Mouse (Mus musculus): ENCODE data around the gene Zdhhc13. TPM values are rescaled to one million over a fixed set of nuclear protein-coding genes. Genes with fewer than 3 reads are reported as not detected.

The Zdhhc13 gene
- polyA plus RNA-seq, 1 experiment from 2014 or later, result 28.8 TPM

DNA sequence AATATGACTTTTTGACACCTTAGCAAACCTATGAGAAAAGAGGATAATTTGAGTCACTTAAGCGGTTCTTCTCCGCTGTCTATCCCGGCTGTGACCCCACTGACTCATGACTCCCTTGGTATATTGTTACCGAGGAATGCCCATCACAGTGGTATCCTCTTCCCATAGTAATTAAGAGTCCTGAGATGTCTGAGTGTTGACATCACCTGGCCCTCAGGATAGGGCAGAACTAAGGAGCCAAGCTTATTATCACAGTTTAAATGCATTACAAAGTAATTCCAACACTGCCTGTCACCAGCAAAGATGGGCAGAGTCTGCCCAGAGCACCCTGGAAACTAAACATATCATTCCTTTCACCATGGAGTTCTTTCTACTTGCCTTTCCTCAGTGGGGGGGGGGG is 22.8 kb upstream of the Zdhhc13 start:
- Histone ChIP-seq H3K27me3 (no peaks in the 10 kb centered on the region), H3K36me3 (no peaks in the 10 kb centered on the region), H3K4me2 (replicated peaks) (no peak overlapping the region), H3K9me3 (no peaks in the 10 kb centered on the region), H3K4me1 (no peaks in the 10 kb centered on the region), H3K9ac (no peak overlapping the region), H3K27ac (no peak overlapping the region), H3K4me3 (no peak overlapping the region)
- no peak for ATAC-seq (ENCODE audit: low FRiP score, low read depth)
- WGBS, result 73% methylated on average over 4 of the region's 4 CpGs

DNA sequence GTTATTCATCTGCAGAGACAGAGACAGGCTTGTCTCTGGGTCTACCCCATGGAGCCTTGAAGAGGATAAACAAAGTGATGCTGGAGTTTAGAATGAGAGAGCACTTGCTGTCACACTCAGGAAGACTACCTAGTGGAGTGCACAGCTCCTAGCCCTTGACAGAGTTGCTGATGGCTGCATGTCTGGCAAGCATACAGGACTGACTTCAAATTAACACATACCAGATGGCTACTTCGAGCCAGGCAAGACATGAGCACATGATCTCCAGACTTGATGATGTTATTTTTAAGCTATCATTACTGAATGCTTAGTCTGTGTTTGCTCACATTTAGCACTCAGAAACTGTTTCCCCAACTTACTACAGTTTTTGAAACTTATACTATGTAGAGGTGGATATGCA is 19.1 kb upstream of the Zdhhc13 start:
- H3K4me2 ChIP-seq (replicated peaks), result no peak overlapping the region
- no peaks in the 10 kb centered on the region for H3K4me1 ChIP-seq
- ATAC-seq (ENCODE audit: low FRiP score, low read depth), result no peak
- WGBS, result 39% methylated on average over 1 of the region's 1 CpGs
- no peak overlapping the region for H3K27ac ChIP-seq
- no peaks in the 10 kb centered on the region for H3K27me3 ChIP-seq
- H3K4me3 ChIP-seq, result no peak overlapping the region
- no peaks in the 10 kb centered on the region for H3K36me3 ChIP-seq
- H3K9ac ChIP-seq, result no peak overlapping the region
- no peaks in the 10 kb centered on the region for H3K9me3 ChIP-seq

DNA sequence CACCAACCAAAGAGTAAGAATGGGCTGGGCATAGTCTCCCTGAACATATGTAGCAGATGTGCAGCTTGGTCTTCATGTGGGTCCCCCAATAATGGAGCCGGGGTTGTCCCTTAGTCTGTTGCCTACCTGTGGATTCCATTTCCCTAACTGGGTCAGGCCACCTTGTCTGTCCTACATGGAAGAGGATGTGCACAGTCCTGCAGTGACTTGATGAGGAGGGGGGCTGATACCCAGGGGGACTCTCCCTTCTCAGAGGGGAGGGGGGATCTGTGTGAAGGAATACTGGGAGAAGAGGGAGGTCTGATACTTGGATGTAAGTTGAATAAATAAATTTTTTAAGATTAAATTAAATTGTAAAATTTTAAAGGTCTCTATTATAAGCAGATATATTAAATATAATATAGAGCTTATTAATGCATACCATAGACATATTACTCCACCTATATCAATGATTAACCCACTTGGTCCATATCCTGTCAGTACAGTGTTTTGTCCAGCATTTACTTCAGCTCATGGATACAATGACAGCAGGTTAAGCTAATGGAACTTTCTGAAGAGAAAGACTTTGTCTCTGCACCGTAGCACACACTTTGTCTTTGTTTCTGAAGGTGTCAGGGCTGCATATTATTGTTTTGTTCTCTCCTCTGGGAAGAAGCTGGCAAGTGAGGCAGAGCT is 16.6 kb upstream of the Zdhhc13 start:
- 86% methylated on average over 2 of the region's 2 CpGs for WGBS
- no peaks in the 10 kb centered on the region for H3K36me3 ChIP-seq
- ATAC-seq (ENCODE audit: low FRiP score, low read depth), result no peak

DNA sequence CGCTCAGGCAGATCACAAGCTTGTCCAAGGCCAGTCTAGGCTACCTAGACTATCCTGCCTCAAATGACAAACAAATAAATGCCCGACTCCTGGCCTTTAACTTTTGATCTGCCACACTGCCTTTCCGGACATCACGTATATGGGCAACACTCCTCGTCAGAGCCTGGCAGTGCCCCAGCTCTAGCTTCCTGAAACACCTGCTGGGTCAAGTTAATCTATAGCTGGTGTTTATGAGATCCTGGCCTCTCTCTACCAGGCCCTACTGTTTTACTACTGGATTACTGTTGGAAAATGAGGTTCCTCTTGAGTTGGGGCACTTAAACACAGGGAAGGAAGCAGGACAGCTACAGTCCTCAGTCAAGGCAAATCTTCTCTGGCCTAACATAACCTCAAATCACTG is 15.5 kb upstream of the Zdhhc13 start:
- Histone ChIP-seq H3K27ac (no peak overlapping the region), H3K9ac (no peak overlapping the region), H3K4me3 (no peak overlapping the region), H3K4me1 (no peaks in the 10 kb centered on the region), H3K36me3 (no peaks in the 10 kb centered on the region), H3K9me3 (no peaks in the 10 kb centered on the region), H3K4me2 (replicated peaks) (no peak overlapping the region), H3K27me3 (no peaks in the 10 kb centered on the region)
- WGBS, result 63% methylated on average over 5 of the region's 5 CpGs
- no peak for ATAC-seq (ENCODE audit: low FRiP score, low read depth)

More for the DNA sequence above, 16.6 kb upstream of the Zdhhc13 start:
- Histone ChIP-seq H3K27ac (no peak overlapping the region), H3K4me1 (no peaks in the 10 kb centered on the region), H3K9me3 (no peaks in the 10 kb centered on the region), H3K4me3 (no peak overlapping the region), H3K27me3 (no peaks in the 10 kb centered on the region), H3K9ac (no peak overlapping the region), H3K4me2 (replicated peaks) (no peak overlapping the region)

DNA sequence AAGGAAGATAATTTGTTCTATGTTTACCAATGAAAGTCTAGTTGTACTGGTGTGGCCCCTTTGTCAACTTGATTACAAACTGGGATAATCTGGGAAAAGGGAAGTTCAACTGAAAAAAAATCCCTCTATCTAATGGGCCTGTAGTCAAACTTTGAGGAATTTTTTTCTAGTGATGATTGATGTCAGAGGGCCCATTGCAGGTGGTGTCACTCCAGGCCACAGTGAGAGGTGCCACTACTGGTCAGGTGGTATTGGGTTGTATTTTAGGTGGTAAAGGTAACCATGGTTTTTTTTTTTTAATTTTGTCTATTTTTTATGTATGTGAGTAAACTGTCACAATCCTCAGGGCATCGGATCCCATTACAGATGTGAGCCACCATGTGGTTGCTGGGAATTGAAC is 14.2 kb upstream of the Zdhhc13 start:
- Histone ChIP-seq H3K4me3 (no peak overlapping the region), H3K4me2 (replicated peaks) (no peak overlapping the region), H3K9me3 (no peaks in the 10 kb centered on the region), H3K4me1 (no peaks in the 10 kb centered on the region), H3K27me3 (no peaks in the 10 kb centered on the region), H3K27ac (no peak overlapping the region), H3K9ac (no peak overlapping the region), H3K36me3 (no peaks in the 10 kb centered on the region)
- 96% methylated on average over 1 of the region's 1 CpGs for WGBS
- no peak for ATAC-seq (ENCODE audit: low FRiP score, low read depth)

DNA sequence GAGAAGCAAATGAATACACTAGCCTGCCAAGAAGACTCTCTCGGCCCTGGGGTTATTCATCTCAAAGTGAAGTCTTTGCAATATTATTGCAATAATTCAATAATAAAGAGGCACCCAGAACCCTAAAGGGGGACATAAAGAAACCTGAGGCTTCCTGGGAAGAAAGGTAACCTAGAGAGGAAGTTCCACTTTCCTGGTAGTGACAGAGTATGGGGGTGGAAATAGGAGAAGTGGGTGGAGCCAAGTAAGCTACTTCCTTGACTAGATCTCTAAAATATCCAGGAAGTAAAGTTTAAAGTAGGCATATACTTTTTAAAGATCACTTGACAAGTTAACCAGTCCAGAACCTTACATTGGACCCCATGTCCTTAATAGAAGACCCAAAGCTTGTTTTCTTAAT is 13.4 kb upstream of the Zdhhc13 start:
- Histone ChIP-seq H3K4me1 (no peaks in the 10 kb centered on the region), H3K27ac (no peak overlapping the region), H3K4me2 (replicated peaks) (no peak overlapping the region), H3K9me3 (no peaks in the 10 kb centered on the region), H3K4me3 (no peak overlapping the region), H3K36me3 (no peaks in the 10 kb centered on the region), H3K27me3 (no peaks in the 10 kb centered on the region), H3K9ac (no peak overlapping the region)
- ATAC-seq (ENCODE audit: low FRiP score, low read depth), result no peak
- WGBS, result 93% methylated on average over 1 of the region's 1 CpGs

DNA sequence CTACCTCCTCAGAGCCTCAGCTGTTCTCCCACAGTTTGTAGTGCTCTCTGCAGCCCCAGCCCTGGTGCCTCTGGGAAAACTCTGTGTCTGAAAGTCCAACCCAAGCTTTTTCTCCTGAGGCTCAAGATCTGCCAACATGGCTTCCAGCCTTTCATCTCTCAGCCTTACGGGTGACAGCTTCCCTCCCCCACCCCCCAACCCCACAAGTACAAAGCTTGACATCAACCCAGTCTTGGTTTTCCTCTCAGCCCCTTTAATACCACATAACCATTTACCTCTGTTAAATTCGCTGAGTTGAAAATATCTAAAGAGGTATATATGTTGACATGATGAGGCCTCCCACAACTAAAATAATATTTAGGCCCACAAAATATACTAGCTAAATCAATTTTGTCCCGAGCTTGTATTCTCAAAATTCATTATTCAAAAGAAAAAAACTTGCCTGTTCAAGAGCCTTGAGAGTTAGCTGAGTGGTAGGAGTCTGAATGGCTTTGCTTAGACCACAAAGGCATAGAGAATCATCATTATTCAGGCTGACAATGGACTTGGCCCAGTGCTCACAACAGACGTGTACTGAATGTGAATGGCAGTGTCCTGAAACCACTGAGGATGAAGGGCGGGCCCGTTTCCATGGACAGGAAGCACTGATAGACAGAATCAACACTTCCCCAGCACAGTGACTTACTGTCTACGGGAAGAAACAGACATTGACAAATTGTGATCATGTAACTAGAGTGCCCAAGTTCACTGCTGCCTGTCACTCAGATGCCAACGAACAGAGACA is 10.9 kb upstream of the Zdhhc13 start:
- Histone ChIP-seq H3K9me3 (no peaks in the 10 kb centered on the region), H3K9ac (no peak overlapping the region), H3K4me3 (no peak overlapping the region), H3K27me3 (no peaks in the 10 kb centered on the region), H3K36me3 (no peaks in the 10 kb centered on the region), H3K27ac (no peak overlapping the region), H3K4me1 (no peaks in the 10 kb centered on the region), H3K4me2 (replicated peaks) (no peak overlapping the region)
- 72% methylated on average over 8 of the region's 8 CpGs for WGBS
- ATAC-seq (ENCODE audit: low FRiP score, low read depth), result no peak

DNA sequence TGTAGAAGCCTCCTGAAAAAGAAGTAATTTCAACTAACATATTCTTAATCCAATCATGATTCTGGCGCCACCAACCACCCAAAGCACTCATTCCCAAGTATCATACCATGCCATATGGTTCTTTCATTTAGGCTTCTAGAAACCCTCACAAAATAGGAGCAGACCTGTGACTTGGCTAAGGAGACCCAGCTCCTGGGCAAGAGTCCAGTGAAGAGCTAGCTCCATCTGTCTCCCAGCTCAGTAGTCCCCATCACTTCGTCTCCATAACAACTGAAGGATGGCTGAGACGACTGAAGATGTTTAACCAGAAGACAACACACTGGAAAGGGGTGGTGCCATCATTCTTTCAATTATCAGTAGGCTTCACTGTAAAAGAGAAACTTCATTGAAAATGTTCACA is 9.7 kb upstream of the Zdhhc13 start:
- Histone ChIP-seq H3K9me3 (no peaks in the 10 kb centered on the region), H3K27me3 (no peaks in the 10 kb centered on the region), H3K4me2 (replicated peaks) (no peak overlapping the region), H3K36me3 (no peaks in the 10 kb centered on the region), H3K27ac (no peak overlapping the region), H3K4me3 (no peak overlapping the region), H3K4me1 (no peaks in the 10 kb centered on the region), H3K9ac (no peak overlapping the region)
- ATAC-seq (ENCODE audit: low FRiP score, low read depth), result no peak
- 80% methylated on average over 3 of the region's 3 CpGs for WGBS

DNA sequence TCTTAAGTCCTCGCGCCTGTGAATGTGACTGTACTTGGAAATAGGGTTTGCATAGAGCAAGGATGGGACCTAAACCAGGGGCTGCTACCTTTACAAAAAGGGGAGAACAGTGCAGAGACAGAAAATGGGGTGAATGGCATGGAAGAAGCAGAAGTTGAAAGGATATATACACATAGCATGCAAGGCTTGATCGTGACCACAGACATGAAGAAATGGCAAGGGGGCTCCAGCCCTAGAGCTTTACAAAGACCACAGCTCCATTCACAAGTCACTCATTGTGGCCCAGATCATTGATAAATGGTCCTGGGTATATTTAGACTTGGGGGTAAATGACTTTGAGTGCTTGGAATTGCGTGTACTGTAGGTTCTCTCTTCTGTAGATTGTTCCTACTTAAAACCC is 6.4 kb upstream of the Zdhhc13 start:
- Histone ChIP-seq H3K36me3 (no peaks in the 10 kb centered on the region), H3K4me1 (no peaks in the 10 kb centered on the region), H3K4me2 (replicated peaks) (no peak overlapping the region), H3K9ac (no peak overlapping the region), H3K27me3 (no peaks in the 10 kb centered on the region), H3K27ac (no peak overlapping the region), H3K9me3 (no peaks in the 10 kb centered on the region), H3K4me3 (no peak overlapping the region)
- no peak for ATAC-seq (ENCODE audit: low FRiP score, low read depth)
- WGBS, result 90% methylated on average over 4 of the region's 4 CpGs

DNA sequence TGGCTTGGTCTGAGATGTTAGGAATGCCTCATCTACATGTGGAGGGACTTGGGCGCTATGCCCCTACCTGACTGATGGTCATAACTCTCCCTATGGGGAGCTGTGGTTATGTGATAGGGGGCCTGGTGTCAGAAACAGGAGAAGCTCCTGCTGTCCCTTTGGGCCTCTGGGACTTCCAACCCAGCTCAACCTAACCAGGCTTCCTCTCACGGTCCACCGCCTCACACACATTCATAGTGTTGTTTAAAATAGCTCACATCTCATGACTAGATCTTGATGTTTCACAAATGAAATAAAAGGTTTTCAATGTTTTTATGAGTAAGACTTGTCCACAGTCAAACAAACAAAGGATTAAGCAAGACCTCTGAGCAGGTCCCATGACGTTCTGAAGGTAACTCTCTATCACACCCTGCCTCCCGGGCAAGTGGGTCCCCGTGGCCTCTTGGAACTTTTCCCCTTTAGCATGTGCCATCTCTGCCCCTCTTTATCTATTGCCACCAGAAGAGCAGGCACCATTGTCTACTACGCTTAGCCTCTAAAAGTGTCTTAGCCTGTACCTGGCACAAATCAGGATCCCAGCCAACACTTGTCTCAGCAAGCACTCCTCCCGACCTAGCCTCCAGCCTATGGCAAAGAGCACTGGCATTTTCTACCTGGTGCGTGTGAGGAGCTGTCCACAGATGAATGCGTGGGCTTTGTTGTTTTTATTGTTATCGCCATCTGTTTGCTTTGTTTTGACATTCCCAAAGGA is 3.9 kb upstream of the Zdhhc13 start:
- Histone ChIP-seq H3K4me2 (replicated peaks) (no peak overlapping the region), H3K27me3 (no peaks in the 10 kb centered on the region), H3K9ac (no peak overlapping the region), H3K27ac (no peak overlapping the region), H3K9me3 (no peaks in the 10 kb centered on the region), H3K4me3 (no peak overlapping the region), H3K4me1 (peaks cover 7% of the 10 kb centered on the region), H3K36me3 (no peaks in the 10 kb centered on the region)
- no peak for ATAC-seq (ENCODE audit: low FRiP score, low read depth)
- WGBS, result 79% methylated on average over 11 of the region's 11 CpGs

DNA sequence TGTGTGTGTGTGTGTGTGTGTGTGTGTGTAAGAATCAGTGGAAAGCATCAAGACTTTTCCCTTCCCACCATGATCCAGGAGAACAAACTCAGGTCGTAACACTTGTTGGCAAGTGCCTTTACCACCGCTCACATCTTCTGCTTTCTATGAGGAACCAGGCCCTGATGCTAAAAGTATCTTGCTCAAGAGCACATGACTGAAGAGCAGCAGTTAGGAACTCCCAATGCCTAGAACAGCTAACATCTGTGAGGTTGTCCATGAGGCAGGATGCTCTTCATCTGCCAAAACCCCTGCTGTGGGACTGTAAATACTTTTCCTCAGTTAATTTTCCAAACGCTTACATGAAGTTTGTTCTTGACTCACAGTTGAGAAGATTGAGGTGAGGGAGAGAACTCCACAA is 455 bp upstream of the Zdhhc13 start:
- no peaks in the 10 kb centered on the region for H3K27me3 ChIP-seq
- 57% methylated on average over 3 of the region's 3 CpGs for WGBS
- no peak overlapping the region for H3K27ac ChIP-seq
- peak; percentile 15; the same call in 1 of the 2 replicates for ATAC-seq (ENCODE audit: low FRiP score, low read depth)
- peaks cover 12% of the 10 kb centered on the region for H3K4me1 ChIP-seq
- H3K4me3 ChIP-seq, result peak overlapping the region; percentile 82
- H3K9me3 ChIP-seq, result no peaks in the 10 kb centered on the region
- H3K36me3 ChIP-seq, result no peaks in the 10 kb centered on the region; the same call in 1 of the 2 replicates
- H3K4me2 ChIP-seq (replicated peaks), result peak overlapping the region; percentile 78
- no peak overlapping the region for H3K9ac ChIP-seq

DNA sequence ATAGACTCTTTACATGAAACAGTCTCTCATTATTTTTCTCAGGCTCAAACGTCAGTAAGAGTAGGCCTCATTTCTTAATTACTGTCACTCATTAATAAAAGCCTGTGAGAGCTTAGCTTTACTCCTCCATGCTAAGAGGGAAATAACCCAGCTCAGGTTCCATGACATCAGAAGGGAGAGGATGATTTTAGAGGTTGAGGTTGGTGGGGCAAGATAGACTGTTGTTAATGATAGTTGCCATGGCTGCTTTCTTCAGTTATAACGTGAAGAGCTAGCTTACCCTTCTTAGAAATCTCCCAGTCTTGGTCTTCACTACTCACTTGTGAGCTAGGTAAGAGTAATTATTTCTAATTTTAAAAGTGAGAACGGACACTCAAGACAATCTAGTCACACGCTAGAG is 1.3 kb downstream of the Zdhhc13 start:
- Histone ChIP-seq H3K4me1 (peaks cover 12% of the 10 kb centered on the region), H3K27ac (no peak overlapping the region), H3K27me3 (no peaks in the 10 kb centered on the region), H3K4me3 (no peak overlapping the region), H3K9me3 (no peaks in the 10 kb centered on the region), H3K36me3 (no peaks in the 10 kb centered on the region; the same call in 1 of the 2 replicates), H3K9ac (no peak overlapping the region), H3K4me2 (replicated peaks) (peak overlapping the region; percentile 25; the same call in 1 of the 2 replicates)
- WGBS, result 64% methylated on average over 4 of the region's 4 CpGs
- ATAC-seq (ENCODE audit: low FRiP score, low read depth), result no peak

Measured in limb, embryonic 13.5 days (tissue).